Mouse (Mus musculus) G1E (cell line): ENCODE measurements around the gene Fut1.

ENCODE experiments used
- CTCF ChIP-seq: IDR thresholded peaks from 2 replicates; pipeline ENCODE4 v1.5.1; 2012; ENCODE audit warnings: low read depth, low read length, inconsistent platforms, mixed read lengths
- GATA1 ChIP-seq: IDR thresholded peaks from 2 replicates; pipeline ENCODE4 v1.6.1; 2012; ENCODE audit warnings: borderline replicate concordance, low read length, inconsistent platforms, mixed read lengths
- GATA2 ChIP-seq: IDR thresholded peaks from 2 replicates; pipeline ENCODE4 v1.6.1; 2012; ENCODE audit warnings: low read depth, low read length, inconsistent platforms, borderline replicate concordance
- POLR2AphosphoS5 ChIP-seq: IDR thresholded peaks from 2 replicates; pipeline ENCODE4 v1.6.1; 2012; ENCODE audit warnings: low read depth, low read length, inconsistent platforms; ENCODE audit not compliant: insufficient replicate concordance
- TAL1 ChIP-seq: conservative IDR thresholded peaks from 2 replicates; pipeline ENCODE4 v1.6.1; 2012; ENCODE audit warnings: low read depth, low read length, inconsistent platforms, mixed read lengths

DNA sequence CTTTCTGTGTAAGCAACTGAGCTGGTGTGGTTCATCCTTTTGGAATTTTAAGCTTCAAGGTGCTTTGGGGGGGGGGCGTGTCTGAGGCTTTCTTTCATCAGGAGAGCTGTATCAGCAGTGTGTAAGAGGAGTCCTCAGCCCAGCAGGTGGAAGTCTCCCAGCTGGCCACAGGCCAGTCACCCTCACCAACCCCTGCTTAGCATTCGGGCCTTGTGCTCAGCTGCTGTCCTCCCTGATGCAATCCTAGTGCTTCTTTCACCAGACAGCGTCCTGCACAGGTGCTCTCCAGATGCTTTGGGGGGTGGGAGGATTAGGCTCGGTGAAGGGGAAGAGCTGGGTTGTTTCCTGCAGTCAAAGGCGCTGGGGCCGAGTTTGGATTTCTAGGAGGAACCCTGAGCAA is 812 bp upstream of the Fut1 start:
- TF ChIP-seq CTCF, result no peak
- TF ChIP-seq GATA1, result no peak
- no peak for TF ChIP-seq TAL1
- no peak for TF ChIP-seq POLR2AphosphoS5
- TF ChIP-seq GATA2, result no peak
